Mouse (Mus musculus) brain, embryonic 18.5 days (tissue): Measurements from ENCODE around the gene Calhm5.

Experiments
- DNase-seq: peaks from one replicate; pipeline ENCODE4 v3.0.0-alpha.2; 2012; ENCODE audit warnings: low read depth, low spot score

Gene Calhm5

GRCm38 (mm10) chr10:34071650-34072049, 24.7 kb downstream of the Calhm5 start:
- no peak for DNase-seq

- DNase-seq = no peak
These were observed 25.3 kb downstream of the Calhm5 start for GRCm38 (mm10) chr10:34070999-34071492.

GRCm38 (mm10) chr10:34069606-34070005, 26.7 kb downstream of the Calhm5 start:
- no peak for DNase-seq

- no peak for DNase-seq
These were observed 29.7 kb downstream of the Calhm5 start for GRCm38 (mm10) chr10:34066591-34066990.

GRCm38 (mm10) chr10:34053987-34054386, 42.3 kb downstream of the Calhm5 start:
- no peak for DNase-seq

- no peak for DNase-seq
These were observed 52.1 kb downstream of the Calhm5 start, which contains the start of gene Calhm4 for GRCm38 (mm10) chr10:34044210-34044609. Gene Calhm4, minus strand, starts transcription at chr10:34044310.
